Mouse (Mus musculus) embryonic fibroblast, embryonic 13.5 days (primary cell): ENCODE results near the gene Fcor. TPM values are rescaled to one million over a fixed set of nuclear protein-coding genes. Genes with fewer than 3 reads are reported as not detected.

Source experiments
- H3K27ac ChIP-seq: 2 replicates; pipeline ENCODE4 v1.5.1; 2012; ENCODE audit warnings: low read length, control low read depth, inconsistent platforms; ENCODE audit not compliant: insufficient read depth
- H3K4me1 ChIP-seq: 2 replicates; pipeline ENCODE4 v1.6.1; 2011; ENCODE audit warnings: low read length; ENCODE audit not compliant: control insufficient read depth, insufficient read depth
- H3K4me3 ChIP-seq: 2 replicates; pipeline ENCODE4 v1.5.1; 2011; ENCODE audit warnings: mild to moderate bottlenecking, control low read depth, low read length; ENCODE audit not compliant: insufficient read depth
- CTCF ChIP-seq: IDR thresholded peaks from 2 replicates; pipeline ENCODE4 v1.5.1; 2011; ENCODE audit warnings: mild to moderate bottlenecking, control low read depth, low read length, moderate library complexity, borderline replicate concordance; ENCODE audit not compliant: insufficient read depth
- POLR2A ChIP-seq: IDR thresholded peaks from 2 replicates; pipeline ENCODE4 v1.6.1; 2011; ENCODE audit warnings: low read depth, mild to moderate bottlenecking, control low read depth, low read length, moderate library complexity
- polyA plus RNA-seq: library from polyadenylated mRNA; stranded (reverse); fragments of >200 nt; gene quantifications from 2 replicates; pipeline ENCODE4 v1.2.4, GENCODE M21; 2011; ENCODE audit warnings: low read depth; ENCODE audit not compliant: missing spikeins, insufficient read length

Fcor gene
- polyA plus RNA-seq, 1 experiment = 3.3 TPM

DNA sequence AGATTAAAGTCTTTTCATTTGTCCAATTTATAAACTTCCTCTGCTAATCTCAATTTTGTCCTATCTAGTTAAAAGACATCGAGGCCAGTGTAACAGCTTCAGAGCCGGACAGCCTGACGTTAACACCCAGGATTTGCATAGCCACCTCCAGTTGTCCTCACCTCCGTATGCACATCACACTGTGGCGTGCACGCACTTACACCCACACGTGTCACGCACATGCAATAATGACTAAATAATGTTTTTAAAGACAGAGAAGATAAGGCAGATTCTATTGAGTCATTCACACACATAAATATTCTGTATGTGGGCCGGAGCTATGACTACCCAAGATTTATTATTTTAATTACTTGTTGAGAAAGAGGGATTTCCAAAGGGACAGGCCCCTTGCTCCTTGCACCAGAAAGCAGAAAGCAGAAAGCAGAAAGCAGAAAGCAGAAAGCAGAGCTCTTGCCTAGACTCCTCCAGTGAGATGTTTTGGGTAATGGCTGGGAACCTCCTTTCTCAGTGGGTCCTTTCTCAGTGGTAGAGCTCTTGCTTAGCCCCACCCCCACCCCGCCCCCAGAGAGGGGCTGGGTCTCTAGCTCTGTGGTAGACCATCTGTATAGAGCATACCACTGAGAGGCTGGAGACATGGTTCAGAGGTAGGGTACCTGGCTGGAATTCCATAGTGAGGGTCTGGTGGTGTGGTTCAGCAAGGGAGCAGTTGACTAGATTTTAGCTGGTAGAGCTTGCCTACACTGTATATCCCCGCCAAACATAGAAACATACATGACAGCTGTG lies 17.2 kb downstream of the Fcor start:
- H3K27ac ChIP-seq = no peak overlapping the region
- no peaks in the 10 kb centered on the region for H3K4me1 ChIP-seq
- no peak overlapping the region for H3K4me3 ChIP-seq
- TF ChIP-seq POLR2A = no peak
- TF ChIP-seq CTCF = no peak

DNA sequence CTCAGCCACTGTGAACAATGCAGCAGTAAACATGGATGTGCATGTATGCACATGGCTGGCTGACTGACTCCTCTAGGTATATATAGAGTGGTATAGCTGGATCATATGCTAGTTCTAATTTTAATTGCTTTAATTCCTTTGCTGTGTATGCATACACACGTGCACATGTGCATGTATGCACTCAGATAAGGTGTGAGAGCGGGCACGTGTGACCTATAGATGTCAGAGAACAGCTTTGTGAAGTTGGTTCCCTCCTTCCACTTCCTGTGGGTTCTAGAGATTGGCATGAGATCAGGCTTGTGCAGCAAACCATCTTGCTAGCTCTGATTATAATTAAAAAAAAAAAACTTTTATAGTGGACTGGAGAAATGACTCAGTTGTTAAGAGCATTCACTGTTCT lies 19.3 kb downstream of the Fcor start:
- H3K27ac ChIP-seq = no peak overlapping the region
- H3K4me1 ChIP-seq = no peaks in the 10 kb centered on the region
- no peak overlapping the region for H3K4me3 ChIP-seq
- TF ChIP-seq POLR2A (no peak), CTCF (no peak)

DNA sequence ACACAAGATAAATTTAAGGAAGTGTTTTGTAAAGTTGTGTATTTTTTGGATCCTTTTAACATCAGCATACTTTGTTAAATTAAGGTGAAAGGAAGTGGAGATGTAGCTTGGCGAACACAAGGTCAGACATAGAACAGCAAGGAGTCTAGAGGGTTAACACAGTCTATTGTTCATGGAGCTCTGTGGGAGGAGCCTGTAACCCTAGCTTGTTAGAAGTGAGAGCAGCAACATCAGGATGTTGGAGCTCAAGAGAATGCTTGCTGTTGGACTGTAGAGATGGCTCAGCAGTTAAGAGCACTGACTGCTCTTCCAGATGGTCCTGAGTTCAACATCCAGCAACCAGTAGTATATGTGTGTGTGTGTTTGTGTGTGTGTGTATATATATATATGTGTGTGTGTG lies 23.2 kb downstream of the Fcor start:
- Histone ChIP-seq H3K27ac (no peak overlapping the region), H3K4me3 (no peak overlapping the region), H3K4me1 (peaks cover 2% of the 10 kb centered on the region; the same call in 1 of the 2 replicates)
- TF ChIP-seq POLR2A = no peak
- no peak for TF ChIP-seq CTCF

DNA sequence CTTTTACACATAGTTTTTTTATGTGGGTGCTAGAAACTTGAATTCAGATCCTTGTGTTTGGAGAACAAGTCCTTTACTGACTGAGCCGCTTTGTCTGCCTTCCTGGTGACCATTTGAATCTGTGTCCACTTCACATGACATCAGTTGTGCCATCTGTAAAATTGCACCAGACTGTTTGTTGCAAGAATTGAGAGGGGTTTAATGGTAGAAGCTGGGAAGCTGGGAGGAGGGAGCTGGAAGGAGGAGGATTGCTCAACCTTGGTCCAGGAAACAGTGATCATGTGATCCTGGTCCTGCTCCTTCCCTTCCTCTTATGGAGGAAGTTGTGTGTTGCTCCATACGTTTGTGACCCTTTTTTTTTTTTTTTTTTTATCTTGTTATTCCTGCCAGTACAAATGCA lies 23.9 kb downstream of the Fcor start:
- TF ChIP-seq POLR2A (no peak), CTCF (no peak)
- no peak overlapping the region for H3K4me3 ChIP-seq

DNA sequence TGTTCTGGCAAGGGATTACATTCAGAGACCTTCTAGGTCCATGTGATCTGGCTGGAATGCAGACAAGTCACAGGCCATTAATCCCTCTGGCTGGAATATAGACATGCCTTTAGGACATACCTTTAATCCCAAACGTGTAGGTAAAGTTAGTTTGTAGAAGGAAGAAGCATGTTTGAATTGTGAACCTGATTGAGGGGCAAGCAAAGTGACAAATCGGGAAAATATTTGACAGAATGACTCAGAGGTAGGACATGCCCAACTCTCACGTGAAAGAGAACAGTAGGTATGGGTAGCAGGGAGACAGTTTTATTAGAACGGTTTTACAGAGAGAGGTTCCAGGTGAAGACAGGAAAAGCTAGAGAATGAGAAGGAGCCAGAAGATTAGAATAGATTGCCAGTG lies 24.6 kb downstream of the Fcor start:
- TF ChIP-seq CTCF (no peak), POLR2A (no peak)
- Histone ChIP-seq H3K27ac (no peak overlapping the region), H3K4me3 (no peak overlapping the region), H3K4me1 (peaks cover 2% of the 10 kb centered on the region; the same call in 1 of the 2 replicates)

More for the DNA sequence above, 23.9 kb downstream of the Fcor start:
- H3K4me1 ChIP-seq = peaks cover 2% of the 10 kb centered on the region; the same call in 1 of the 2 replicates
- no peak overlapping the region for H3K27ac ChIP-seq

DNA sequence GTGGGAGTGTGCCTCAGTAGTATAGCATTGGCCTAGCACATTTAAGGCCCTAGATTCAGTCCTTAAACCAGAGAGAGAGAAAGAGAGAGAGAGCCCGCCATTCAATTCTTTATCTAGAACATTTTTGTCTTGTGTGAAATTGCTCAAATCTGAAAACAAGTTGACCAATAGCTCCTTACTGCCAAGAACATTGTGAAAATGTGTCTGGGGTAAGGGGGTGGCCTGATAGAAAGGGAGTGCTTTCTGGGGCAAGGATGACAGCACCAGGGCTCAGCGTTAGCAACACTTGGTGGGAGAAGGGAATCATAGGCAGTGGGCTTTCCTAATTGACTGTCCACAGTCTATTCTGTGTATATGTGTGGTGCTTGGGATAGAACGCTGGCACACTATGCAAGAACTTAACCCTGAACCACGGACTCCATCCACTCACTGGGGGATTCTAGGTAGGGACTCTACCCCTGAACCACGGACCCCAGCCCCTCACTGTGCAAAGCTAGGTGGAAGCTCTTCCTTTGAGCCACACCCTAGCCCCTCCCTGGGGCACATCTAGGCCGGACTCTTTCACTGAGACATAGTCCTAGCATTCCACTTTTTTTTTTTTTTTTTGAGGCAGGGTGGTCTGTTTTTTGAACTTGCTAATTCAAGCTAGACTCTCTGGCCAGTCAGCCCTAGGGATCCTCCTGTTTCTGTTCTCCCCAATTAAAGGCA lies 25.2 kb downstream of the Fcor start:
- H3K4me3 ChIP-seq = no peak overlapping the region
- no peak overlapping the region for H3K27ac ChIP-seq
- no peak for TF ChIP-seq POLR2A
- peaks cover 2% of the 10 kb centered on the region; the same call in 1 of the 2 replicates for H3K4me1 ChIP-seq

DNA sequence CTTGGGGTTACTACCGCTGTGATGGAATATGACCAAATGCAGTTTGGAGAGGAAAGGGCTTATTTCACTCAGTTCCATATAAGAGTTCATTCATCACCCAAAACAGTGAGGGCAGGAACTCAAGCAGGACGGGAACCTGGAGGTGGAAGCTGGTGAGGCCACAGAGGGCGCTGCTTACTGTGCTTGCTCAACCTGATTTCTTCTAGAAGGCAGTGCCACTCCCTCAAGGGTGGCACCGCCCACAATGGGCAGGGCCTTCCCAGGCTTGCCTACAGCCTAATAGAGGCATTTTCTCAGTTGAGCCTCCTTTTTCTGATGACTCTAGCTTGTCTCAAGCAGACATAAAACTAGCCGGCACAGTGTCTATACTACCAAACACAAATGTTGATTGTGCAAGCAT lies 26.4 kb downstream of the Fcor start:
- Histone ChIP-seq H3K4me1 (peaks cover 2% of the 10 kb centered on the region; the same call in 1 of the 2 replicates), H3K27ac (no peak overlapping the region), H3K4me3 (no peak overlapping the region)
- no peak for TF ChIP-seq CTCF
- TF ChIP-seq POLR2A = no peak

DNA sequence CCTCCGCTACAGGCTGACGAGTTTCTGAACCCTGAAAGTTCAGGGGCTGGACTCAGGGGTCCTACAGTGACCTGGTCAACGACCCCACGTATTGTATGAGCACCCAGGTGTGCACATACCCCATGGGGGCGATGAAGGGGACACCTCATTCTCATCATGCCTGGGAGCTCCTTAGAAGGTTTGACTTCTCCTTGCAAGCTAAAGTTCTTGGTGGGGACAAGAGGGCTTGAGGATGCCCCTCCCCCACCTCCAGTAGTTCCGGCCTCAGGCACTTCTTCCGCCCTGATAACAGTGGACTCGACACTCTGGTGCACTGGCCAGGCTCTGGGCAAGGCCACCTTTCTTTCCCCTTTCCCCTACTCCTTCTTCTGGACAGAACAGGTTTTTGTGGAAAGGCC lies 40.7 kb downstream of the Fcor start:
- no peaks in the 10 kb centered on the region for H3K4me1 ChIP-seq
- no peak overlapping the region for H3K27ac ChIP-seq
- no peak for TF ChIP-seq POLR2A
- no peak for TF ChIP-seq CTCF
- peak overlapping the region; percentile 58 for H3K4me3 ChIP-seq

DNA sequence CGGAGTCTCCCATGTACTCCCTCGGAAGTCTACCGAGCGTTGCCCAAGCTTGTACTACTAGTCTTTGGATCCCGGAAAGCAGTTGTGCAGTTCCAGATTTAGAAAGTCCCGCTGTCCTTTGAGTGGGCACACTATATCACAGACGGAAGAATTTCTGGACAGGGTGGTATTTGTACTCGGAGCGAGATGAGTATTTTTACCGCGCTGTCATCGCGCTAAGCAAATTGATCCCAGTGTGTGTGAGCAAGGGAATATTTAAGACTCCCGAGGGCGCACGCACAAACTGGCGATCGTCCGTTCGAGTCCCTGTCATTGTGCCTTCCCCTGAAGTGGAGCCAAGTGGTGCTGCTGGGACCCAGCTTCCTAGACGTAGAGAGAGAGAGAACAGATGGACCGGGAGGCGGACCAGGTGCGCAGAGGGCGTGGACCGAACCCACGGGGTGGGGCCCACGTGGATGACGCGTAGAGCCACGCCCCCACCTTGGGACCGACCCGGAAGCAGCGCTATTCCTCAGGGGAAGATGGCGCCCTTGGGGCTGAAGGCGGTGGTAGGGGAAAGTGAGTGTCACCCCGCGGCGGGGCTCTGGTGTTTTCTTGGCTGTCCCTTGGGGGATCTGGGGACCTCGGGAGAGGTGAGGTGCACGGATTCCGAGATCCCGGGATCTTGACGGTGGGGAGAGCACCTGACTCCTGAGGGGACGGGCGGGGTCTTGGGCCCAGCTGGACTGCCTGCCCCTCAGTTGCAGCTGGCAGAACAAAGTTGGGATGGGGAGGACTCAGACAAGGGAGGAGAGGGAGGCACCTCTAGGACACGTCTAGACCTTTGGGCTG lies 41.3 kb downstream of the Fcor start, which contains the start of gene Stxbp2:
Gene Stxbp2 (plus strand): TSS at position 309 of the 831 bp plus-strand sequence.
- Histone ChIP-seq H3K27ac (no peak within 1 kb of the TSS), H3K4me3 (peak within 1 kb of the TSS; percentile 58), H3K4me1 (no peaks in the 10 kb centered on the region)
- TF ChIP-seq CTCF = no peak
- peak; percentile 54 for TF ChIP-seq POLR2A

DNA sequence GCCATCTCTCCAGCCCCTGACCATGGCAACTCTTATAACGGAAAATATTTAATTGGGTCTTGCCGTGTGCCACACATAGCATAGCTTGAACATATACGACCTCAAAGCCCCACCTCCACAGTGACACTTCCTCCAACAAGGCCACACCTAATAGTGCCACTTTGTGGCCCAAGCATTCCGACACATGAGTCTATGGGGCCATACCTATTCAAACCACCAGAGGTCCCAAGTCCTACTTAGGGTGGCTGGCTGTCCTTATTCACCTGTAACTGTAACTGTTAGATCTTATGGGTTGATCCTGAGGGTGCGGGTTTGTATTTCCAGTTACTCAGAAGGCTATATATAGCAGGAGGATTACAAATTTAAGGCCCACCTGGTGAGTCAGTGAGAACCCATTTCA lies 44.1 kb downstream of the Fcor start:
- no peak for TF ChIP-seq POLR2A
- TF ChIP-seq CTCF = no peak
- no peaks in the 10 kb centered on the region for H3K4me1 ChIP-seq
- no peak overlapping the region for H3K4me3 ChIP-seq
- H3K27ac ChIP-seq = no peak overlapping the region

DNA sequence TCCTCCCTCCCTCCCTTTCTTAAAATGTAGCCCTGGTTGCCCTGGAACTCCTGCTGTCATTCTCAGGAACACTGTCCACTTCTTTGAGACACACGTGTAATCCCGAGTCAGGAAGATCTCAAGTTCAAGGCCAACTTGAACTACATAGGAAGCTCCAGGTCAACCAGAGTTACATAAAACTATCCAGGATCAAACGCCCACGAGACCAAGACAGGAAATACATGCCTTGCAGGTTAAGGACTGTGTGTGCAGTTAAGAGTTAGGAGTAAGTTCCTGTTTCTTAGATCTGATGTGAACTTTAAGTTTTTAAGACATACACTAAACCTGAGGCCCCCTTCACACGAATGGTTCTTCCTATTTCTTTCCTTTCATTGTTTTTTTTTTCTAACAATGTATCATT lies 45.2 kb downstream of the Fcor start:
- TF ChIP-seq POLR2A = no peak
- TF ChIP-seq CTCF = no peak
- no peak overlapping the region for H3K27ac ChIP-seq

More for the DNA sequence above, 45.2 kb downstream of the Fcor start:
- no peak overlapping the region for H3K4me3 ChIP-seq
- no peaks in the 10 kb centered on the region for H3K4me1 ChIP-seq
